Mouse (Mus musculus) liver, embryonic 11.5 days (tissue): ENCODE data around the gene Plcb4. TPM values are rescaled to one million over a fixed set of nuclear protein-coding genes. Genes with fewer than 3 reads are reported as not detected.
"Not testable (repeated sequence)": the region's sequence is repeated elsewhere in the genome, so short reads cannot be mapped to it uniquely, and the experiment has no call there.

Experiments used
- ATAC-seq: fragments of 200-750 bp; cut with Nextera tagmentation; replicated peaks from 2 replicates; pipeline ENCODE4 v1.8.0; 2017; ENCODE audit warnings: moderate number of reproducible peaks, mild to moderate bottlenecking, moderate TSS enrichment, moderate library complexity; ENCODE audit not compliant: low FRiP score
- DNase-seq: peaks from one replicate; pipeline ENCODE4 v3.0.0-alpha.2; 2017; ENCODE audit warnings: low spot score
- H3K27ac ChIP-seq: fragments of 300-500 bp; sonication (generic); 2 replicates; pipeline ENCODE4 v1.5.1; 2014; ENCODE audit warnings: mild to moderate bottlenecking, low read depth, low read length, control low read depth
- H3K27me3 ChIP-seq: fragments of 300-500 bp; sonication (generic); replicated peaks from 2 replicates; pipeline ENCODE4 v1.6.1; 2014; ENCODE audit warnings: low read length, mixed read lengths; ENCODE audit not compliant: control insufficient read depth, insufficient read depth
- H3K36me3 ChIP-seq: fragments of 300-500 bp; sonication (generic); 2 replicates; pipeline ENCODE4 v1.6.1; 2014; ENCODE audit warnings: mild to moderate bottlenecking, low read length, moderate library complexity, mixed read lengths; ENCODE audit not compliant: control insufficient read depth, insufficient read depth
- H3K4me1 ChIP-seq: fragments of 300-500 bp; sonication (generic); replicated peaks from 2 replicates; pipeline ENCODE4 v1.6.1; 2014; ENCODE audit warnings: low read length, mixed read lengths; ENCODE audit not compliant: control insufficient read depth, insufficient read depth
- H3K4me2 ChIP-seq: fragments of 300-500 bp; sonication (generic); 2 replicates; pipeline ENCODE4 v1.6.1; 2014; ENCODE audit warnings: mild to moderate bottlenecking, control low read depth, moderate library complexity
- H3K4me3 ChIP-seq: fragments of 300-500 bp; sonication (generic); 2 replicates; pipeline ENCODE4 v1.5.1; 2014; ENCODE audit warnings: low read depth, low read length, control low read depth
- H3K9ac ChIP-seq: fragments of 300-500 bp; sonication (generic); 2 replicates; pipeline ENCODE4 v1.6.1; 2014; ENCODE audit warnings: low read depth, low read length, control low read depth
- H3K9me3 ChIP-seq: fragments of 300-500 bp; sonication (generic); 2 replicates; pipeline ENCODE4 v1.6.1; 2016; ENCODE audit warnings: low read length, inconsistent platforms, mixed read lengths; ENCODE audit not compliant: control insufficient read depth
- WGBS: fragments of 180-500 bp; shearing (Covaris S2); extraction: QIAGEN DNeasy Blood & Tissue Kit; methylation state at CpG from one replicate; pipeline ENCODE4 v1.1.7; 2014; 5-methylcytosine and 5-hydroxymethylcytosine counted together
- polyA plus RNA-seq: library from polyadenylated mRNA; unstranded; fragments of >200 nt; fragmentation: Nextera tagmentation; extraction: Ambion mirVana; gene quantifications from 2 replicates; pipeline ENCODE4 v1.2.1, GENCODE M21; 2014

Gene Plcb4
- polyA plus RNA-seq, 1 experiment from 2014 or later: 10.3 TPM

GRCm38 (mm10) chr2:135894582-135894981, 235.8 kb downstream of the Plcb4 start:
- no peaks in the 10 kb centered on the region for H3K9me3 ChIP-seq
- no peak overlapping the region for H3K27ac ChIP-seq
- no peak overlapping the region for H3K9ac ChIP-seq
- H3K4me3 ChIP-seq: no peak overlapping the region
- H3K4me2 ChIP-seq: no peak overlapping the region
- no peak for ATAC-seq
- no peaks in the 10 kb centered on the region for H3K27me3 ChIP-seq
- H3K36me3 ChIP-seq: no peaks in the 10 kb centered on the region
- WGBS: 76% methylated on average over 2 of the region's 2 CpGs
- DNase-seq: no peak
- no peaks in the 10 kb centered on the region for H3K4me1 ChIP-seq

- H3K36me3 ChIP-seq: no peaks in the 10 kb centered on the region
- H3K9ac ChIP-seq: no peak overlapping the region
- 86% methylated on average over 4 of the region's 4 CpGs for WGBS
- no peaks in the 10 kb centered on the region for H3K27me3 ChIP-seq
- no peak for ATAC-seq
- no peaks in the 10 kb centered on the region for H3K9me3 ChIP-seq
- no peaks in the 10 kb centered on the region for H3K4me1 ChIP-seq
- no peak overlapping the region for H3K4me3 ChIP-seq
- DNase-seq: no peak
- no peak overlapping the region for H3K4me2 ChIP-seq
- no peak overlapping the region for H3K27ac ChIP-seq
Observed at GRCm38 (mm10) chr2:135898025-135898424, 239.2 kb downstream of the Plcb4 start.

GRCm38 (mm10) chr2:135899931-135900330, 241.1 kb downstream of the Plcb4 start:
- not testable (repeated sequence) for H3K9ac ChIP-seq, DNase-seq, H3K9me3 ChIP-seq, H3K4me1 ChIP-seq, H3K4me2 ChIP-seq, H3K36me3 ChIP-seq, H3K27me3 ChIP-seq, H3K27ac ChIP-seq, H3K4me3 ChIP-seq
- peak; percentile 55; the same call in 1 of the 2 replicates for ATAC-seq
- 59% methylated on average over 4 of the region's 4 CpGs for WGBS

GRCm38 (mm10) chr2:135901015-135901414, 242.2 kb downstream of the Plcb4 start:
- no peak for ATAC-seq
- H3K27ac ChIP-seq: no peak overlapping the region
- 73% methylated on average over 4 of the region's 4 CpGs for WGBS

GRCm38 (mm10) chr2:135904262-135904661, 245.5 kb downstream of the Plcb4 start:
- no peaks in the 10 kb centered on the region for H3K9me3 ChIP-seq
- ATAC-seq (no peak), DNase-seq (no peak)
- no peak overlapping the region for H3K4me2 ChIP-seq
- 0 out of 2 replicates have a peak, but pooled peaks cover 3% of the 10 kb centered on the region for H3K4me1 ChIP-seq
- H3K4me3 ChIP-seq: no peak overlapping the region
- 76% methylated on average over 4 of the region's 4 CpGs for WGBS
- H3K9ac ChIP-seq: no peak overlapping the region
- no peaks in the 10 kb centered on the region for H3K36me3 ChIP-seq
- H3K27me3 ChIP-seq: no peaks in the 10 kb centered on the region
- H3K27ac ChIP-seq: no peak overlapping the region

More at GRCm38 (mm10) chr2:135901015-135901414, 242.2 kb downstream of the Plcb4 start:
- Histone ChIP-seq H3K9ac (no peak overlapping the region), H3K4me1 (0 out of 2 replicates have a peak, but pooled peaks cover 3% of the 10 kb centered on the region), H3K4me2 (no peak overlapping the region), H3K36me3 (no peaks in the 10 kb centered on the region), H3K9me3 (no peaks in the 10 kb centered on the region), H3K27me3 (no peaks in the 10 kb centered on the region), H3K4me3 (no peak overlapping the region)
- DNase-seq: no peak

- DNase-seq (no peak), ATAC-seq (no peak)
- Histone ChIP-seq H3K9me3 (no peaks in the 10 kb centered on the region), H3K4me1 (0 out of 2 replicates have a peak, but pooled peaks cover 3% of the 10 kb centered on the region), H3K4me3 (no peak overlapping the region), H3K27me3 (no peaks in the 10 kb centered on the region), H3K9ac (no peak overlapping the region), H3K36me3 (no peaks in the 10 kb centered on the region), H3K27ac (no peak overlapping the region), H3K4me2 (no peak overlapping the region)
- 84% methylated on average over 4 of the region's 4 CpGs for WGBS
Observed at GRCm38 (mm10) chr2:135904791-135905190, 246.0 kb downstream of the Plcb4 start.

GRCm38 (mm10) chr2:135914343-135915261, 255.8 kb downstream of the Plcb4 start:
- Histone ChIP-seq H3K4me2 (no peak overlapping the region), H3K9ac (no peak overlapping the region), H3K27ac (no peak overlapping the region), H3K4me1 (no peaks in the 10 kb centered on the region), H3K4me3 (no peak overlapping the region), H3K9me3 (no peaks in the 10 kb centered on the region), H3K27me3 (no peaks in the 10 kb centered on the region), H3K36me3 (no peaks in the 10 kb centered on the region)
- WGBS: 71% methylated on average over 8 of the region's 8 CpGs
- DNase-seq (no peak), ATAC-seq (no peak)

- H3K4me1 ChIP-seq: no peaks in the 10 kb centered on the region
- no peak for ATAC-seq
- no peaks in the 10 kb centered on the region for H3K27me3 ChIP-seq
- no peak overlapping the region for H3K9ac ChIP-seq
- H3K9me3 ChIP-seq: no peaks in the 10 kb centered on the region
- WGBS: 74% methylated on average over 10 of the region's 10 CpGs
- H3K4me2 ChIP-seq: no peak overlapping the region
- H3K4me3 ChIP-seq: no peak overlapping the region
- no peaks in the 10 kb centered on the region for H3K36me3 ChIP-seq
- no peak overlapping the region for H3K27ac ChIP-seq
- no peak for DNase-seq
Observed at GRCm38 (mm10) chr2:135915928-135916327, 257.1 kb downstream of the Plcb4 start.

GRCm38 (mm10) chr2:135917000-135917399, 258.2 kb downstream of the Plcb4 start:
- Histone ChIP-seq H3K27ac (no peak overlapping the region), H3K4me1 (no peaks in the 10 kb centered on the region), H3K4me3 (no peak overlapping the region), H3K4me2 (no peak overlapping the region), H3K9me3 (no peaks in the 10 kb centered on the region), H3K36me3 (no peaks in the 10 kb centered on the region), H3K27me3 (no peaks in the 10 kb centered on the region), H3K9ac (no peak overlapping the region)
- ATAC-seq (no peak), DNase-seq (no peak)
- 74% methylated on average over 3 of the region's 3 CpGs for WGBS
